In the genomic region with DNA sequence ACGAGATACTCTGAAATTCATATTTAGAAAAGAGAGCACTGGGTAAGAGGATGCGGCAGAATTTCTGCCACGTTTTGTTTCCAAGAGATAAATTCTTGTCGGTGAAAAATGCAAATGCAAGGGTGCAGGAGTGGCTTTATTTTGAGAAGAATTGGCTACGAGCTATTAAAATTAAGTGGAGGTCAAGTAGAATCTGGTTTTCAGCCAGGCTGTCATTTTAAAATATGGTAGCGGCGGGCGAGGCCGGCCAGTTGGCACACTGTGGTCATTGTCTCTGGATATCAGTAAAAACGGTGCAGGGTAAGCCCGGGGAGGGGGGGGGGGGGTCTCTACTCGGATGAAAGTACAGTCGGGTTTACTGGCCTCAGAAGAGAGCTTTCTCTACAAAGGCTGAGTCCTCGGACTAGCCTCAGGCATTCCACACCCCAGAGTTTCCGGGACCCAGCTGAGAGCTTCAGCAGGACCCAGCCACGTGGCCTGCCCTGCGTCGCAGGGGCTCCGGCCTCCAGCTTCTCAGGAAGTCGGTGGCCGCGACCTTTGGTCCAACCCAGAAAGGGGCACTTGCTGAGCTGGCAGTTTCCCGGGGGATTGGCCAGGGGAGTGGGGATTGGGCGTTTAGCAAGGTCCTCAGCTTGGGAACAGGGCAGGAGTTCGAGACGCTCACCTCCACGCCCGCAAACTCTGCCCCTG, we compare ENCODE assay signal across 9 mouse cellular contexts. TPM values are rescaled to one million over a fixed set of nuclear protein-coding genes. Genes with fewer than 3 reads are reported as not detected.
DNase-seq lines count a peak whose midpoint lies in the region; ATAC-seq lines count a peak whose summit lies in the region.
"Had no signal": no experiment of that assay in that cellular context is flagged by ENCODE, and none has a peak within 500 bp of the region (broad histone marks: within the 10 kb centered on the region; RNA-seq: fewer than 3 reads in every experiment).

No protein-coding gene starts in this region.

- no peak overlapping the region for H3K27ac ChIP-seq in hindbrain, embryonic 11.5 days (ENCODE audit: low read depth, low read length)
- H3K27ac ChIP-seq in hindbrain, embryonic 13.5 days = no peak overlapping the region
- H3K27ac ChIP-seq in liver, embryonic 12.5 days = no peak overlapping the region

- no peak overlapping the region for H3K9ac ChIP-seq in hindbrain, embryonic 11.5 days (ENCODE audit: low read depth, low read length)
- no peak overlapping the region for H3K9ac ChIP-seq in hindbrain, embryonic 13.5 days
- no peak overlapping the region for H3K9ac ChIP-seq in liver, embryonic 12.5 days

- peak; percentile 23; the same call in 1 of the 2 replicates for ATAC-seq in hindbrain, embryonic 11.5 days (ENCODE audit: low FRiP score)
- no peak for ATAC-seq in hindbrain, embryonic 13.5 days (ENCODE audit: low FRiP score)
- no peak for ATAC-seq in liver, embryonic 12.5 days

- no peak overlapping the region for H3K4me3 ChIP-seq in hindbrain, embryonic 11.5 days (ENCODE audit: low read depth, low read length)
- no peak overlapping the region for H3K4me3 ChIP-seq in hindbrain, embryonic 13.5 days
- H3K4me3 ChIP-seq in liver, embryonic 12.5 days = no peak overlapping the region

- peak; percentile 71 for DNase-seq in hindbrain, embryonic 11.5 days (ENCODE audit: low spot score)
- peak; percentile 31 for DNase-seq in adrenal gland, postnatal 14 days
- DNase-seq in gastrocnemius, postnatal 25 days = peak; percentile 10
- DNase-seq in layer of hippocampus, adult 9-11 months = no peak
- DNase-seq in left cerebral cortex, adult 9 months (ENCODE audit: low spot score in 2 of 2) = no peak
- no peak for DNase-seq in adipocyte (ENCODE audit: low spot score)

- H3K9me3 ChIP-seq in hindbrain, embryonic 11.5 days (ENCODE audit: control insufficient read depth, low read length) = no peaks in the 10 kb centered on the region
- no peaks in the 10 kb centered on the region for H3K9me3 ChIP-seq in hindbrain, embryonic 13.5 days
- no peaks in the 10 kb centered on the region for H3K9me3 ChIP-seq in liver, embryonic 12.5 days (replicated peaks)

- peak overlapping the region; percentile 19 for H3K4me2 ChIP-seq in hindbrain, embryonic 11.5 days (replicated peaks; ENCODE audit: low read depth, low read length)
- H3K4me2 ChIP-seq in hindbrain, embryonic 13.5 days = no peak overlapping the region
- H3K4me2 ChIP-seq in liver, embryonic 12.5 days = peak overlapping the region; percentile 27; the same call in 1 of the 2 replicates

- H3K36me3 ChIP-seq in hindbrain, embryonic 11.5 days (ENCODE audit: control insufficient read depth, insufficient read depth, low read length) = no peaks in the 10 kb centered on the region
- no peaks in the 10 kb centered on the region for H3K36me3 ChIP-seq in hindbrain, embryonic 13.5 days
- no peaks in the 10 kb centered on the region for H3K36me3 ChIP-seq in liver, embryonic 12.5 days

- peaks cover 57% of the 10 kb centered on the region for H3K27me3 ChIP-seq in hindbrain, embryonic 11.5 days (ENCODE audit: control insufficient read depth, insufficient read depth, low read length)
- peaks cover 79% of the 10 kb centered on the region for H3K27me3 ChIP-seq in hindbrain, embryonic 13.5 days
- H3K27me3 ChIP-seq in liver, embryonic 12.5 days (replicated peaks) = peaks cover 60% of the 10 kb centered on the region

- peaks cover 11% of the 10 kb centered on the region for H3K4me1 ChIP-seq in hindbrain, embryonic 11.5 days (replicated peaks; ENCODE audit: control insufficient read depth, insufficient read depth, low read length)
- H3K4me1 ChIP-seq in hindbrain, embryonic 13.5 days (replicated peaks) = peaks cover 21% of the 10 kb centered on the region
- peaks cover 13% of the 10 kb centered on the region; the same call in 1 of the 2 replicates for H3K4me1 ChIP-seq in liver, embryonic 12.5 days

- WGBS in hindbrain, embryonic 11.5 days = 2% methylated on average over 28 of the region's 28 CpGs
- WGBS in hindbrain, embryonic 13.5 days = under 1% methylated on average over 28 of the region's 28 CpGs
- WGBS in liver, embryonic 12.5 days (ENCODE audit: insufficient replicate concordance) = 6% methylated on average over 25 of the region's 28 CpGs

RNA-seq across cellular contexts. Expression of a gene that starts 1.7 kb away (rescaled TPM):
- 23.6 and 29.4 TPM in 2 replicates for polyA plus RNA-seq in hindbrain, embryonic 11.5 days (2014; fragmentation: Nextera tagmentation; extraction: Ambion mirVana)
- 2.4 and 2.8 TPM in 2 replicates for polyA plus RNA-seq in hindbrain, embryonic 13.5 days (2015; fragmentation: Nextera tagmentation; extraction: Ambion mirVana)
- 10.5 and 11.0 TPM in 2 replicates for total RNA-seq in adrenal gland, postnatal 14 days (2021)
- 1 to 10 TPM; 1.8 to 4.9 TPM for total RNA-seq in gastrocnemius, postnatal 25 days (2021)
- polyA plus RNA-seq in liver, embryonic 12.5 days (2016; fragmentation: Nextera tagmentation; extraction: Ambion mirVana) = 1.3 and 2.8 TPM in 2 replicates
- total RNA-seq: hematopoietic stem cell, adult 5-6 weeks had no signal

RNA-seq across cellular contexts. Expression of a gene that starts 27.5 kb away (rescaled TPM):
- 1.5 and 2.9 TPM in 2 replicates for polyA plus RNA-seq in hindbrain, embryonic 11.5 days (2014; fragmentation: Nextera tagmentation; extraction: Ambion mirVana)
- 1.1 and 2.2 TPM in 2 replicates for polyA plus RNA-seq in hindbrain, embryonic 13.5 days (2015; fragmentation: Nextera tagmentation; extraction: Ambion mirVana)
- total RNA-seq in adrenal gland, postnatal 14 days (2021) = not detected in 2 replicates
- total RNA-seq in gastrocnemius, postnatal 25 days (2021) = not detected
- not detected in 2 replicates for polyA plus RNA-seq in liver, embryonic 12.5 days (2016; fragmentation: Nextera tagmentation; extraction: Ambion mirVana)
- total RNA-seq: hematopoietic stem cell, adult 5-6 weeks had no signal

Comparison
In these comparisons a context has a peak if more than half of its experiments do, and no peak if none do; other contexts are left out.
1. DNase-seq: peak in hindbrain, embryonic 11.5 days (single experiment), adrenal gland, postnatal 14 days (single experiment) and gastrocnemius, postnatal 25 days (single experiment); none in layer of hippocampus, adult 9-11 months (single experiment), left cerebral cortex, adult 9 months (0 of 2) and adipocyte (single experiment).